Mouse (Mus musculus): Measurements from ENCODE around the gene Ywhae. TPM values are rescaled to one million over a fixed set of nuclear protein-coding genes. Genes with fewer than 3 reads are reported as not detected.

Ywhae gene
- total RNA-seq, 2 experiments from 2014 or later, result 633 to 674 TPM

- intact Hi-C loops (cut with DNase I; ENCODE audit: low total_unique reads), result no loop called here
- no peak for DNase-seq
Measured at GRCm38 (mm10) chr11:75735462-75736252, 3.0 kb downstream of the Ywhae start.

GRCm38 (mm10) chr11:75736978-75737377, 4.3 kb downstream of the Ywhae start:
- no peak for DNase-seq
- intact Hi-C loops (cut with DNase I; ENCODE audit: low total_unique reads), result no loop called here

- intact Hi-C loops (cut with DNase I; ENCODE audit: low total_unique reads), result no loop called here
- no peak for DNase-seq
Measured at GRCm38 (mm10) chr11:75737806-75738476, 5.3 kb downstream of the Ywhae start.

GRCm38 (mm10) chr11:75738477-75738821, 5.8 kb downstream of the Ywhae start:
- intact Hi-C loops (cut with DNase I; ENCODE audit: low total_unique reads), result no loop called here
- DNase-seq, result no peak

GRCm38 (mm10) chr11:75740204-75740603, 7.5 kb downstream of the Ywhae start:
- intact Hi-C loops (cut with DNase I; ENCODE audit: low total_unique reads), result no loop called here
- no peak for DNase-seq

GRCm38 (mm10) chr11:75741615-75742014, 8.9 kb downstream of the Ywhae start:
- intact Hi-C loops (cut with DNase I; ENCODE audit: low total_unique reads), result no loop called here
- DNase-seq, result no peak

- no peak for DNase-seq
- intact Hi-C loops (cut with DNase I; ENCODE audit: low total_unique reads), result no loop called here
Measured at GRCm38 (mm10) chr11:75744761-75745160, 12.1 kb downstream of the Ywhae start.

- no peak for DNase-seq
- intact Hi-C loops (cut with DNase I; ENCODE audit: low total_unique reads), result no loop called here
Measured at GRCm38 (mm10) chr11:75750537-75750936, 17.9 kb downstream of the Ywhae start.

GRCm38 (mm10) chr11:75751082-75751481, 18.4 kb downstream of the Ywhae start:
- DNase-seq, result no peak
- intact Hi-C loops (cut with DNase I; ENCODE audit: low total_unique reads), result no loop called here

- DNase-seq, result no peak
- intact Hi-C loops (cut with DNase I; ENCODE audit: low total_unique reads), result no loop called here
Measured at GRCm38 (mm10) chr11:75756687-75757086, 24.0 kb downstream of the Ywhae start.

- DNase-seq, result no peak
Measured at GRCm38 (mm10) chr11:75758553-75758952, 25.9 kb downstream of the Ywhae start.

GRCm38 (mm10) chr11:75760785-75761184, 28.1 kb downstream of the Ywhae start:
- DNase-seq, result no peak
- intact Hi-C loops (cut with DNase I; ENCODE audit: low total_unique reads), result no loop called here

More at GRCm38 (mm10) chr11:75758553-75758952, 25.9 kb downstream of the Ywhae start:
- intact Hi-C loops (cut with DNase I; ENCODE audit: low total_unique reads), result no loop called here

- no peak for DNase-seq
- intact Hi-C loops (cut with DNase I; ENCODE audit: low total_unique reads), result no loop called here
Measured at GRCm38 (mm10) chr11:75762708-75763107, 30.0 kb downstream of the Ywhae start.

- intact Hi-C loops (cut with DNase I; ENCODE audit: low total_unique reads), result no loop called here
- no peak for DNase-seq
Measured at GRCm38 (mm10) chr11:75764521-75765023, 31.9 kb downstream of the Ywhae start.

- intact Hi-C loops (cut with DNase I; ENCODE audit: low total_unique reads), result no loop called here
- DNase-seq, result no peak
Measured at GRCm38 (mm10) chr11:75765161-75765560, 32.5 kb downstream of the Ywhae start.

GRCm38 (mm10) chr11:75767014-75767413, 34.3 kb downstream of the Ywhae start:
- DNase-seq, result no peak
- intact Hi-C loops (cut with DNase I; ENCODE audit: low total_unique reads), result no loop called here

- intact Hi-C loops (cut with DNase I; ENCODE audit: low total_unique reads), result no loop called here
- no peak for DNase-seq
Measured at GRCm38 (mm10) chr11:75768091-75768989, 35.7 kb downstream of the Ywhae start.

GRCm38 (mm10) chr11:75769206-75769605, 36.5 kb downstream of the Ywhae start:
- intact Hi-C loops (cut with DNase I; ENCODE audit: low total_unique reads), result no loop called here
- peak; percentile 89 for DNase-seq

- no peak for DNase-seq
- intact Hi-C loops (cut with DNase I; ENCODE audit: low total_unique reads), result no loop called here
Measured at GRCm38 (mm10) chr11:75772562-75772961, 39.9 kb downstream of the Ywhae start.

GRCm38 (mm10) chr11:75775919-75776318, 43.2 kb downstream of the Ywhae start:
- no peak for DNase-seq
- intact Hi-C loops (cut with DNase I; ENCODE audit: low total_unique reads), result no loop called here
